Mouse (Mus musculus) adrenal gland, adult 18-20 months (tissue): ENCODE data around the gene Mpzl3. TPM values are rescaled to one million over a fixed set of nuclear protein-coding genes. Genes with fewer than 3 reads are reported as not detected.

Experiments
- DNase-seq, 2 experiments: peaks; one replicate each; pipeline ENCODE4 v3.0.0; 2021 to 2022; ENCODE audit warnings: low spot score in 2 of 2
- total RNA-seq, 2 experiments: library from RNA; stranded (reverse); gene quantifications; 1 replicate in 1 of 2; 2 replicates in 1 of 2; pipeline ENCODE4 v1.2.3; 2021

Gene Mpzl3
- total RNA-seq, 2 experiments from 2014 or later = 7.3 to 9.1 TPM

- DNase-seq = peak; percentile 36 to 37
Measured at GRCm38 (mm10) chr9:45042056-45042720, 12.8 kb upstream of the Mpzl3 start.

GRCm38 (mm10) chr9:45042947-45043346 lies 12.0 kb upstream of the Mpzl3 start:
- DNase-seq = no peak

GRCm38 (mm10) chr9:45046973-45047372 lies 8.0 kb upstream of the Mpzl3 start:
- DNase-seq = no peak

GRCm38 (mm10) chr9:45048511-45048910 lies 6.5 kb upstream of the Mpzl3 start:
- no peak for DNase-seq

GRCm38 (mm10) chr9:45049731-45050130 lies 5.3 kb upstream of the Mpzl3 start:
- DNase-seq = no peak

GRCm38 (mm10) chr9:45050301-45050700 lies 4.7 kb upstream of the Mpzl3 start:
- no peak for DNase-seq

GRCm38 (mm10) chr9:45058304-45058940 lies 3.4 kb downstream of the Mpzl3 start:
- no peak for DNase-seq

- no peak for DNase-seq
Measured at GRCm38 (mm10) chr9:45060151-45060550, 5.2 kb downstream of the Mpzl3 start.

- no peak for DNase-seq
Measured at GRCm38 (mm10) chr9:45062677-45063076, 7.7 kb downstream of the Mpzl3 start.

GRCm38 (mm10) chr9:45064421-45064820 lies 9.4 kb downstream of the Mpzl3 start:
- no peak for DNase-seq

GRCm38 (mm10) chr9:45066735-45067134 lies 11.7 kb downstream of the Mpzl3 start:
- DNase-seq = no peak

GRCm38 (mm10) chr9:45071800-45072199 lies 16.8 kb downstream of the Mpzl3 start:
- no peak for DNase-seq

- no peak for DNase-seq
Measured at GRCm38 (mm10) chr9:45077859-45078258, 22.9 kb downstream of the Mpzl3 start.

GRCm38 (mm10) chr9:45079011-45079410 lies 24.0 kb downstream of the Mpzl3 start, which contains the start of gene Jaml:
Gene Jaml, plus strand, starts transcription at chr9:45079183.
- no peak for DNase-seq

GRCm38 (mm10) chr9:45083132-45083531 lies 28.1 kb downstream of the Mpzl3 start:
- DNase-seq = no peak

GRCm38 (mm10) chr9:45084556-45084955 lies 29.6 kb downstream of the Mpzl3 start:
- DNase-seq = no peak

- DNase-seq = no peak
Measured at GRCm38 (mm10) chr9:45085741-45086690, 31.0 kb downstream of the Mpzl3 start.

- DNase-seq = no peak
Measured at GRCm38 (mm10) chr9:45088040-45088439, 33.1 kb downstream of the Mpzl3 start.

- no peak for DNase-seq
Measured at GRCm38 (mm10) chr9:45090811-45091210, 35.8 kb downstream of the Mpzl3 start.

- DNase-seq = no peak
Measured at GRCm38 (mm10) chr9:45092641-45093040, 37.7 kb downstream of the Mpzl3 start.

GRCm38 (mm10) chr9:45095149-45095937 lies 40.4 kb downstream of the Mpzl3 start:
- DNase-seq = no peak
